Mouse (Mus musculus) thymus, postnatal 0 days (tissue): ENCODE data around the gene Spop. TPM values are rescaled to one million over a fixed set of nuclear protein-coding genes. Genes with fewer than 3 reads are reported as not detected.
"Not testable (repeated sequence)": the region's sequence is repeated elsewhere in the genome, so short reads cannot be mapped to it uniquely, and the experiment has no call there.

ENCODE experiments used
- DNase-seq: peaks from one replicate; pipeline ENCODE4 v3.0.0-alpha.2; 2015; ENCODE audit warnings: low spot score
- polyA plus RNA-seq: library from polyadenylated mRNA; unstranded; fragments of >200 nt; fragmentation: Nextera tagmentation; extraction: Ambion mirVana; gene quantifications from 2 replicates; pipeline ENCODE4 v1.2.1, GENCODE M21; 2015

The Spop gene
- polyA plus RNA-seq, 1 experiment from 2014 or later = 142 TPM

DNA sequence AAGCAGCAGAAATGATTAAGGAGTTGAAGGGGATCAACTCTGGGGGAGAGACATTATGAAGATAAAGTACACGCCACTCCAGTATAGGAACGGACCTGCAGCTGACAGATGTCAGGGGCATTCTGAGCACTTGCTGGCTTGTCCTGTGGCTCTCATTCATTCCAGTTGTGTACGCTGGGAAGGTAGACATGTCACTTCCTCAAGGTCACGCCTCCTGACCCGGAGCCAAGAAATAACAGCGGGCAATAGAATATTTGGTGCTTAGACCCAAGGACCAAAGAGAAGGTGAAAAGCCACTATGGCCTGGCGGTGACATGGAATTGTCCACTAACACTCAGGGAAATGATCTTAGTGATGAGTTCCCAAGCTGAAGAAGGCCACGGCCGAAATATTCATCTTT, 82.0 kb downstream of the Spop start:
- no peak for DNase-seq

- DNase-seq = no peak
Observed at GRCm38 (mm10) chr11:95497921-95498320, 84.0 kb downstream of the Spop start.

GRCm38 (mm10) chr11:95500412-95500811, 86.5 kb downstream of the Spop start:
- DNase-seq = no peak

DNA sequence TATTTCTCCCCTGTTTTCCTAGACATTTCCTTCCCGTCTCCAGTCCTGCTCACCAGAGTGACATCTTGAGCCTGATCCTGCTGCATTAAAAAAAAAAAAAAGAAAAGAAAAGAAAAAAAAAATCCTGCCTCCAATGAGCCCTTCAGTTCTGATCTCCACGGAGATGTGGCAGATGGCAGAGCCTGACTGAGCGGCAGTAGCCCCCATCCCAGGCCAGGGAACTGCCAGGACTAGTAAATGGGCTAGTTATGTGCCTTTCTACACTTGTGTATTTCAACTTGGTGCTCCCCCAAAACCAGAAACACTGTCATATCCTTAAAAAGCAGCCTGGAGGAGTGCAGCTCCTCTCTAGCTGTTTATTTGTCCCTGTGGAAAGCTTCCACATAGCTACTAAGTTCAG, 87.0 kb downstream of the Spop start:
- no peak for DNase-seq

DNA sequence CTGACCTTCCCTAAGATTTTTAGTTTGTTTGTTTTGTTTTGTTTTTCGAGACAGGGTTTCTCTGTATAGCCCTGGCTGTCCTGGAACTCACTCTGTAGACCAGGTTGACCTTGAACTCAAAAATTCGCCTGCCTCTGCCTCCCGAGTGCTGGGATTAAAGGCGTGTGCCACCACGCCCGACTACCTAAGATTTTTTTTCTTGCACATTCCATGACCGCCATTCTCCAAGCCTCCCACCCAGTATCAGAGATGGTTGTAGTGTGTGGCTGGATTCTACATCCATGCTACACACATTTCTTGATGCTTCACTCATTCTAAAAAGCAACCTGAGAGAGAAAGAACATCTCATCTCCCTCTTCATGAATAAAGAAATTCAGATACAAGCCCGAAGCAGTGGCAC, 87.9 kb downstream of the Spop start:
- not testable (repeated sequence) for DNase-seq

DNA sequence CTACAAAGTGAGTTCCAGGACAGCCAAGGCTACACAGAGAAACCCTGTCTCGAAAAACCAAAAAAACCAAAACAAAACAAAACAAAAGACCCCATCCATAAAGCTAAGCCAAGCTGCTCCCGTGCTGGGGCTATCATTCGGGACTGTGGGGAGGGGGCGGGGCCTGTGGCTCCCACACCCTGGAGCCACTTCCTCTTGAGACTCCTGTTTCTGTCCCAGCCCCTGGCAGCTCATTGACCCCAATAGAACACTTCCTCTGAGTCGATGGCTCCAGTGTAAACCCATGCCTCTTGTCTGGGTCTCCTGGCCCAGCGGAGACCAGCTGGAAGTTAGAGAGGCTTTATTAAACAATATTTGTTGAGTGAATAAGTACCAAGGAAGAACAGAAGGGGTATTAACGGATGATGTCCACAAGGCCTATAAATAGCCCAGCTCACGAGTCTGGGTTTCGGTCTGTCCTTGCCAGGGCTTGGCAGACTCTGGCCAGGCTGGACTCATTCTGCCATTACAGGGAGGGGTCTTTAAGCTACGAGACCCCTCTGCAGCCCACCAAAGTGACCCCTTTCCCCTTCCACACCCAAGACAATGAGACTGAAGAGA, 89.8 kb downstream of the Spop start:
- no peak for DNase-seq

DNA sequence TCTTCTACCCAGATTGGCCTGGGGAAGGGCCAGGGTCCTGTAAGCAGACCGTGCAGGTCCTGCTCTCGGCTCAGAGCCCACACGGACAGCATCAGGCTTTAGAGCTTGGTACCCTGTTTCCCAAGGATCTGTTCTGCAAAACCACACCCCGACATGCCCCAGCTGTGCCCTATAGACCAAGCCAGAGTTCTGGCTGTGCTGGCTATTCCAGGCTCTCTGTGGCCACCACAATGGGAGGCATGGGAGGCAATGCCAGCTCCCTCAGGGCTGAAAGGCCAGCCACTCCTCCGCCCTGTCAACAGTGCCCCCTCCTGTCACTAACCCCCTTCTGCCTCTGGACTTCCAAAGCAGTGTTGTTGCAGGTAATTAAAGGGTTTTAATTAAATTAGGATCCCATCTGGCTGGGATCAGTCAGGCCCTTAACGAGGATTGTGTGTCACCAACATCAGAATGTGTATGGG, 90.4 kb downstream of the Spop start:
- DNase-seq = no peak

DNA sequence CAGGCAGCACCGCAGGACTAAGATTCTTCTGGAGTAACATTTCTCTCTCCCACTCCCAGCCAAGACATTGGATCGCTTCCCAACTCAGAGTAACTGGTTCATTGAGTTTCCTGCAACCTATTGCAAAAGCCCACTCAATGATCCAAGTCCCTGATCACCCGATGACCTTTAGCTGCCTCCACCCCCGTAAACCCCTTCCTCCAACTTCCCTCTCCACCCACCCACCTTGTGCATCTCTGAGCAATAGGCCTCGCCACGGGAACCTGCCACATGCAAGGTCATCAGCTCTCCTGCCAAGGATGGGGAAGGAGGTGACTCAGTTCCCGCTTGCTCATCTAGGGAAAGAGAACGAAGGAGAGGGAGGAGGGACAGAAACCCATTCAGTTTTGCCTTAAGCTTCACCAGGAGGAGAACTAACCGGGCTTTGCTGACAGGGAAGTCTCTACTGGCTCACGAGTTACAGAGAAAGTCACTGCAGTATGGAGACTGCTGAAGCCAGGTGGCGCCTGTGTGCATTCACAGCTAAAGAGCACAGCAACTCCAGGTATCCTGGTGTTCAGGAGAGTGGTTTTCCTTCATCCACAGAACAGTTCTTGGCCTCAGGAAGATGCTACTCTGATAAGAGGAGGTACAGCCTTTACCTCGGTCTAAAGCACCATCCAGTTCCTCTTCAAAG, 93.3 kb downstream of the Spop start:
- DNase-seq = no peak

DNA sequence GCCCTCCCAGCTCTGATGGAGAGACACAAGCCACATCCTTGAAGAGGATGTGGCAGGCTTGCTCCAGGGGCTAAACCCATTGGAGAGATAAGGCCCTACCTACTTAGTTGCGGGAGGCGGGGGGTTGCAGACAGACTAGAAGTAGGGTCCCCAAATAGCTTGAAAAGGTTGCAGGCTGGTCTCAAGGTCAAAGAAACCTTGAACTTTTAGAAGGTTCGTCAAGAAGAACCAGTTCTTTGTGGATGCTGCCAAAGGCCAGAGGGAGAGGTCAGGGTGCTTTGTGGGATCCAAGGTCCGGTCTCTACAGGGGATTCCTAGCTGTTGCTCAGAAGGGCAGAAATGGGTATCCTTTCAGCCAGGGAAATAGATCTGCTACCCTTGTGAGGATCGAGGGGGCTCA, 93.9 kb downstream of the Spop start:
- no peak for DNase-seq

GRCm38 (mm10) chr11:95508211-95508926, 94.5 kb downstream of the Spop start:
- no peak for DNase-seq

- peak; percentile 34 for DNase-seq
Observed at GRCm38 (mm10) chr11:95509126-95509717, 95.3 kb downstream of the Spop start.

DNA sequence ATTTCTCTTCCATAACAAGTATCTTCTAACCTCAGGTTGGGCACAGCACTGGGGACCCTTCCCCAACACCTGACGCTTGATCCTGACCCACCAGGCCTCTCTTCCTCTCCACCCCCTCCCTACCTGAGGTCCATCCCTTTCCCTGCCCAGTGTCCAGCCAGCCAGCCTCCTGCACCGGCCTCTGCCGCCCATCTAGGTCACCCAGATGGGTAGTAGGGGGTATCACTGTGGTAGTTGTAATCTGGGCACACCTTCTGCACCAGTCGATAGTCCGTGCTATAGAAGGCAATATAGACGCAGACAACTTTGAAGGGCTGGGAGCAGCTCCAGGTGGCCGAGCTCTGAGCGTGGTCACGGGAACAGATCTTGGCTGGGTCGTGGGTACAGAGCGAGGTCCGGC, 96.8 kb downstream of the Spop start:
- no peak for DNase-seq

DNA sequence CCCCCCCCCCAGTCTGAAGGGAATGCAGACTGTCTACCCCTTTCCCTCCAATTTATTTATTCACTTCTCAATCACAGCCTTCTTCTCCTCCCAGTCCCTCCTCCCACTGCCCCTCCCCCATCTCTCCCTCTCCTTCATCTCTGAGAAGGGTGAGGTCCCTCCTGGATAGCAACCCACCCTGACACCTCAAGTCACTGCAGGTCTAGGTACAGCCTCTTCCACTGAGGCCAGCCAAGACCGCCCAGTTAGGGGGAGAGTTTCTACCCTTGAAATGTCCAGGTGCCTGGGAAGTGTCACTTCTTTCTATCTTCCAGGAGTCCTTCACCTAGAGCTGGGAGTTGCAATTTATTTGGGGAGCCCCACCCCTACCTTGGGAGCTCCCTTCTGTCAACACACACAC, 98.0 kb downstream of the Spop start:
- DNase-seq = no peak

- DNase-seq = no peak
Observed at GRCm38 (mm10) chr11:95512383-95512782, 98.5 kb downstream of the Spop start.

DNA sequence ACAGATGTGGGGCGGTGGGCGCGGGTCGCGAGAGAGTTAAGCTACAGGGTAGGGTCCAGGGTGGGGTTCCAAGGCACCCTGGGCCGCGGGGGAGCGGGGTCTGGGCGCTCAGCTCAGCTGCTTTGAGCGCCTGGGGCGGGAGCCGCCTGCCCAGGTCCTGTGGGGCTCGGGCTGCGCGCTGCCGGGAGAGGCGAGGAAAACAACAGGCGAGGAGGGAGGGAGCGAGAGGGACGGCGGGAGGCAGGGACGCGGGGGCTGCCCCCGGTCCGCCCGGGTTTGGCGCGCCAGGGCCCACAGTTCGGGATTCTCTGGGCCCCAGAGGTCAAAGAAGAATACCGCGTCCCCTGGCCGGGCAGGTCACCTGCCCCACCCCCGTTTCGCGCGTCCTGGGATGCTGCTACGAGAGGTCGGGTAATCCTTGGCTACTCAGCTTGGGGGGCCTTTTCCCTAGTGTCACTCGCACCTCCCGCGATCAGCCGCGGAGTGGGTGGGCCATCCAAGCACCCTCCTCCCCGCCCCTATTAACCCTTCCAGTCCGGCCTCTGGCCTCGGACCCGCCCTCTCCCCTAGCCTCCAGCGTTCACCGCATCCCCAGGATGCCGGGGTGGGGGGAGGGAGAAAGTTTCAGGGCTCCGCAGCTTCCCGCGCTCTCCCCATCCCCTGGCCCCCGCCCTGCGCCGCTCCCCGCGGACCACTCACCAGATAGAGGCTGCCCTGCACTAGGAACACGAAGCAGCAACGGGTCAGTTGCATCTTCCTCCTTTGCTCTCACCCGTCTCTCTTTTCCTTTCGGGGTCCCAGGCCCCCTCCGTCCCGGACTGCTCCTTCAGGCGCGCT, 99.8 kb downstream of the Spop start:
- no peak for DNase-seq

- peak; percentile 50 for DNase-seq
Observed at GRCm38 (mm10) chr11:95514298-95514861, 100.5 kb downstream of the Spop start, which contains the start of gene Nxph3. Nxph3 (minus strand) TSS chr11:95514570.

GRCm38 (mm10) chr11:95515376-95516323, 101.8 kb downstream of the Spop start:
- no peak for DNase-seq

GRCm38 (mm10) chr11:95516491-95516911, 102.6 kb downstream of the Spop start:
- DNase-seq = no peak

DNA sequence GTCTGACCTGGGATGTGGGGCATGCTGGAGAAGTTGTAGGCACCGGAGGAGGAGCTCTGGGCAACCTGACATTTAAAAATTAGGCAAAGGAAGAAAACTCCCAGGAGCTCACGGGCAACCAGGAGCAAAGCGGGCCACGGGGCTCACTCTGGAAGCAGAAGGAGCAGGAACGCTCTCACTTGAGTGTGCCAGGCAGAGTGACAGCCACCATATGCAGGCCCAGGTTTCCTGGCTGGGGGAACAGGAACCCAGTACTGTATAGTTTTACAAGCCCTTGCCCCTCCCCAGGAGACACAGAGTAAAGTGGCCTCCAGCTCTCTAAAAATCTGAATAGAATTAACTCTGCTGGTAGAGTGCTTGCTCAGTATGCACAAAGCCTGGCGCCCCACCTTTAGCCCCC, 103.3 kb downstream of the Spop start:
- no peak for DNase-seq

GRCm38 (mm10) chr11:95519299-95519698, 105.4 kb downstream of the Spop start:
- DNase-seq = no peak
